Mouse (Mus musculus) E14TG2a.4 (cell line): ENCODE measurements around the gene Tctex1d2.

Experiments used
- H3K27me3 ChIP-seq: 2 replicates; pipeline ENCODE4 v1.6.1; 2014; ENCODE audit warnings: low read length, control low read depth; ENCODE audit not compliant: insufficient read depth
- H3K36me3 ChIP-seq: 2 replicates; pipeline ENCODE4 v1.6.1; 2014; ENCODE audit warnings: low read length, control low read depth; ENCODE audit not compliant: insufficient read depth
- H3K4me1 ChIP-seq: replicated peaks from 2 replicates; pipeline ENCODE4 v1.6.1; 2014; ENCODE audit warnings: low read depth, low read length, control low read depth
- H3K4me3 ChIP-seq: replicated peaks from 2 replicates; pipeline ENCODE4 v1.5.1; 2014; ENCODE audit warnings: mild to moderate bottlenecking, low read length
- H3K9me3 ChIP-seq: 2 replicates; pipeline ENCODE4 v1.6.1; 2014; ENCODE audit warnings: low read length, control low read depth
- CTCF ChIP-seq: conservative IDR thresholded peaks from 2 replicates; pipeline ENCODE4 v1.5.1; 2014; ENCODE audit warnings: low read length
- NANOG ChIP-seq: IDR thresholded peaks from 2 replicates; pipeline ENCODE4 v1.6.1; 2014; ENCODE audit warnings: borderline replicate concordance, low read length, mixed read lengths
- POU5F1 ChIP-seq: IDR thresholded peaks from 2 replicates; pipeline ENCODE4 v1.6.1; 2014; ENCODE audit warnings: low read length, borderline replicate concordance

The Tctex1d2 gene

DNA sequence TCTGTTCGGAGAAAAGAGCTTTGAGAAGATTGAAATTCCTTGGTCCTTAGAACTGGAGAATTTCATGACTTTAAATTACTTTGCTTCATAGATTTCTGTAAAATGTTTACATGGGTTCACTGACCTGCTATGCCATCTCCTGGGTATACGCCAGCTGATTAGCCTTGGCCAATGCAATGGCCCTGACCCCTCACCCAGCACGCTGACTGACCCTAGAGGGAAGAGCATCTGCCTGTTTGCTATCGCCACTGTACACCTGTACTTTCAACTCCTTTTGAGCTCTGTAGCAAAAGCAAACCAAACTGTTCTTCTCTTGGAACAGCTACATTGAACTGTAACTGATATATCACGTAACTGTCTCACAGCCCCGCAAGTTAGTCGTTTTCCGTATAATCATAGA is 33.6 kb downstream of the Tctex1d2 start:
- no peak overlapping the region for H3K4me3 ChIP-seq
- TF ChIP-seq CTCF (no peak), NANOG (no peak), POU5F1 (no peak)
- H3K36me3 ChIP-seq: peaks cover 30% of the 10 kb centered on the region
- no peaks in the 10 kb centered on the region for H3K9me3 ChIP-seq
- no peaks in the 10 kb centered on the region for H3K27me3 ChIP-seq
- H3K4me1 ChIP-seq: peaks cover 20% of the 10 kb centered on the region

DNA sequence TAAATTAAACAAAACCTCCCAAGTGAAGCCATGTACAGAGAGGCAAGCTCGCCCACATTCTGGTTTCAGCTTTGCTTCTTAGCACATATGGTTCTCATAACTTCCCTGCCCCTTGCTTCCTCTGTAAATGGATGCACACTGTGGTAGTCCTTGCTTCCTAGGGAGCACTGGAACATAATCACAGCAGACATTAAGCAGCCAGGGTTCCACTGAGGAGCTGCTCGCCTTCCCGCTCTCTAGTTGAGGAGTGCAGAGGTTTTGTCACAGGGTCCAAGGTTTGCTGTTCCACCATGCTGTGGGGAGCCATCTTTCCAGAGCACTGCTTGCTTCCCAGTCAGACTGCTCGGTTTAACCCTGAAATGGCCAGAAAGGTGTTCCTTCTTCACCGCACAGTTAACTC is 35.1 kb downstream of the Tctex1d2 start:
- Histone ChIP-seq H3K36me3 (peaks cover 32% of the 10 kb centered on the region), H3K9me3 (no peaks in the 10 kb centered on the region), H3K4me1 (peaks cover 18% of the 10 kb centered on the region), H3K4me3 (no peak overlapping the region), H3K27me3 (no peaks in the 10 kb centered on the region)
- TF ChIP-seq CTCF: no peak
- no peak for TF ChIP-seq POU5F1
- no peak for TF ChIP-seq NANOG

DNA sequence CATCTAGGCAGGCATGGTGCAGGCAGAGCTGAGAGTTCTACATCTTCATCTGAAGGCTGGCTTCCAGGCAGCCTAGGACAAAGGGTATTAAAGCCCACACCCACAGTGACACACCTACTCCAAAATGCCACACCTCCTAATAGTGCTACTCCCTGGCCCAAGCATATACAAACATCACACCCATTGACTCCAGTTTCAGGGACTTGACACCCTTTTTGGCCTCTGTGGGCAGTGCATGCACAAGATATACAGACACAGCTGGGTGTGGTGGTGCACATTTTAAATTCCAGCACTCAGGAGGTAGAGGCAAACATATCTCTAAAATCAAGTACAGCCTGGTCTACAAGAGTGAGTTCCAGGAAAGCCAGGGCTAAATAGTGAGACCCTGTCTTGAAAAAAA is 36.6 kb downstream of the Tctex1d2 start:
- TF ChIP-seq NANOG: no peak
- peaks cover 32% of the 10 kb centered on the region for H3K36me3 ChIP-seq

DNA sequence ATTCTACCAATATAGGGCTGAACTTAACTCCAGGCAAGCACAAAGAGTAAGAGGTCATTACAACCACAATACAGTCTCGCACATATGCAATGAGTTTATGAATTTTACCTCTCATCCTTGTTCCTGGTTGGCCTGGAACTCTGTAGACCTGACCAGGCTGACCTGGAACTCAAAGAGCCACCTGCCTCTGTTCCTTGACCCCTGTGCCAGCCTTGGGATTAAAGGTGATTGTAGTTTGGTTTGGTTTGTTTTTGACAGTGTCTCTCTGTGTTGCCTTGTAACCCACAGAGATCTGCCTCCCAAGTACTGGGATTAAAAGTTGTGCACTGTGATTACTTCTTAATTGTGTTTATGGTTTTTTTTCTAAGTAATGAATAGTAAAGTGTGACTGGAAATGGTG is 37.3 kb downstream of the Tctex1d2 start:
- Histone ChIP-seq H3K36me3 (peaks cover 30% of the 10 kb centered on the region), H3K4me1 (peaks cover 25% of the 10 kb centered on the region), H3K4me3 (no peak overlapping the region), H3K9me3 (no peaks in the 10 kb centered on the region), H3K27me3 (no peaks in the 10 kb centered on the region)
- no peak for TF ChIP-seq NANOG
- TF ChIP-seq POU5F1: no peak
- no peak for TF ChIP-seq CTCF

More for the DNA sequence above, 36.6 kb downstream of the Tctex1d2 start:
- no peak overlapping the region for H3K4me3 ChIP-seq
- no peaks in the 10 kb centered on the region for H3K27me3 ChIP-seq
- H3K9me3 ChIP-seq: no peaks in the 10 kb centered on the region
- H3K4me1 ChIP-seq: peaks cover 25% of the 10 kb centered on the region

DNA sequence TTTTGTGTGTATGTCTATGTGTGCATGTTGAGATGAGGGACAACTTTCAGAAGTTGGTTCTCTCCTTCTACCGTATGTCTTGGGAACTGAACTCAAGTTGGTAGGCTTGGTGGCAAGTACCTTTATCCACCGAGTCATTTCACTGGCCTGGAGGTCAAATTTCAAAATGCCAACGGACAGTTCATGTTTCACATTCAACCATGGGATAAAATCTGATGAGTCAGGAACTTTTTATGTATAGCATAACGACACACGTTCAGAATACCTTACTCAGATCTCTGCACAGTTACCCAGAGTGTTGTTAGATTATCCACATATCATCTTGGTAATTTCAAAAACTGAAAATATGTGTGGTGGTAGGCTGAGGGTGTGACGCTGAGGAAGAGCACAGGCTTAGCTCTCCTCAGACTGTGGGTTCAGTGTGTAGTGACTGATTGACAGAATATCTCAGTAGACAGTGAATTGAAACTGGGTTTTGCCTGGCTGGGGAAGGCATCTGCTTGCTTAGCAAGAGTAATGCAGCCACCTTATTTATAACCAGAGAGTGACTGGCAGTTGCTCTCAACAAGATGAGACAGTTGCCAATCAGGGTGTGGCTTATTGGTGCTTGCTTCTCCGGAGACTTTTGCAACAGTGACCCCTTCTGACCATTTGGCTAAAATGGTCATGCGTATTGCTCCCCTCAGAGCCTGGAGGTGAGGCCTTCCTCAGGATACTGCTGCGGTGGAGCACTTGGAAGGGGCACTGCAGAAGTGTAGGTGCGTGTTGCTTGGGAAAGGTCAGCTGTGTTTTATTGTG is 38.3 kb downstream of the Tctex1d2 start:
- TF ChIP-seq CTCF (peak; percentile 27; the same call in 1 of the 2 replicates), POU5F1 (no peak)
- no peaks in the 10 kb centered on the region for H3K9me3 ChIP-seq
- H3K4me1 ChIP-seq: peaks cover 27% of the 10 kb centered on the region
- no peak overlapping the region for H3K4me3 ChIP-seq
- H3K27me3 ChIP-seq: no peaks in the 10 kb centered on the region
- peaks cover 22% of the 10 kb centered on the region for H3K36me3 ChIP-seq

DNA sequence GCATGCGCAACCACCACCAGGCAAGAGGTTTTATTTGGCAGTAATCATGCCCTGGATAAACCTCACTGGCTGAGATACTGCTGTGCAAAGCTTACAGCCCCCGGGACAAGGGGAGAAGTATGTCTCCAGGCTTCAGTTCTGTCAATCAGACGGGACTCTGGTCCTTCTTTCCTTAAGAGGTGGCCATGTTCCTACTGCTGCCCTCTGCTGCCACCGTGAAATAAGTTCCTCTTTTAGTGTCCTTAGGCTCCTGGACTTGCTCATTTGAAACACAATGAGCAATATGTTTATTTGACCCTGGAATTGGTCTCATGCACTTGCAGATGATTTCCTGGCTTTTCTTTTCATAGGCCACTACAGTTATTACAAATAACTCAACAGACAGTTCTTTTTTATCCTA is 41.0 kb downstream of the Tctex1d2 start:
- Histone ChIP-seq H3K4me1 (peaks cover 33% of the 10 kb centered on the region), H3K4me3 (no peak overlapping the region), H3K9me3 (no peaks in the 10 kb centered on the region), H3K27me3 (no peaks in the 10 kb centered on the region), H3K36me3 (peaks cover 27% of the 10 kb centered on the region)
- TF ChIP-seq NANOG (no peak), POU5F1 (no peak), CTCF (no peak)

DNA sequence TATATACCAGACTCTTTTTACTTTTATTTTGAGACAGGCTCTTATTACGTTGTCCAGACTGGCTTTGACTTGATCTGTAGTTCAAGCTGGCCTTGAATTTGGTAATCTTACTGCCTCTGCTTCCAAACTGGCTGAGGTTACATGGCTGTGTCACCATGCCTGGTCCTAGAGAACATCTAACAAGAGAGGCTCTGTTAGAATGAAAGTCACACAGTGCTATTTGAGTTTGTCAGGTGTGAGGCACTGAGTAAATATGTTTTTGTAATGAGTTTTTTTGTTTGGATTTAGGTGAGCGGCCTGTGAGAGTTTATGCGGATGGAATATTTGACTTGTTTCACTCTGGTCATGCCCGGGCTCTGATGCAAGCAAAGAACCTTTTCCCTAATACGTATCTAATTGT is 42.2 kb downstream of the Tctex1d2 start:
- Histone ChIP-seq H3K27me3 (no peaks in the 10 kb centered on the region), H3K9me3 (no peaks in the 10 kb centered on the region), H3K4me3 (no peak overlapping the region), H3K4me1 (peaks cover 35% of the 10 kb centered on the region), H3K36me3 (peaks cover 22% of the 10 kb centered on the region)
- no peak for TF ChIP-seq CTCF
- no peak for TF ChIP-seq POU5F1
- no peak for TF ChIP-seq NANOG

DNA sequence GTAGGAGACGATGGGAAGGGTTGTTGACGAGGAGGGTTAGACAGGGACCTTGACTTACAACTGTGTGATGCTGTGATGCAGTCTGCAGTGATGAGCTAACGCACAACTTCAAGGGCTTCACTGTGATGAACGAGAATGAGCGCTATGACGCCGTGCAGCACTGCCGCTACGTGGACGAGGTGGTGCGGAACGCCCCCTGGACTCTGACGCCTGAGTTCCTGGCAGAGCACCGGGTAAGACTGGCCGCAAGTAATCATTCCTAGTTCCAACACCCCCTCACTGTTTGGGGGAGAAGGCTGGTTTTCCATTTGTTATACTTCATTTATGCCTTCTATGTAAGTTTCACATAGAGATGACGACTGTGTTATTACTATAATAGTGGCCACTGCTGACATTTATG is 43.4 kb downstream of the Tctex1d2 start:
- Histone ChIP-seq H3K27me3 (no peaks in the 10 kb centered on the region), H3K9me3 (no peaks in the 10 kb centered on the region), H3K36me3 (peaks cover 29% of the 10 kb centered on the region), H3K4me1 (peaks cover 31% of the 10 kb centered on the region), H3K4me3 (no peak overlapping the region)
- TF ChIP-seq CTCF: no peak
- no peak for TF ChIP-seq POU5F1
- TF ChIP-seq NANOG: no peak

DNA sequence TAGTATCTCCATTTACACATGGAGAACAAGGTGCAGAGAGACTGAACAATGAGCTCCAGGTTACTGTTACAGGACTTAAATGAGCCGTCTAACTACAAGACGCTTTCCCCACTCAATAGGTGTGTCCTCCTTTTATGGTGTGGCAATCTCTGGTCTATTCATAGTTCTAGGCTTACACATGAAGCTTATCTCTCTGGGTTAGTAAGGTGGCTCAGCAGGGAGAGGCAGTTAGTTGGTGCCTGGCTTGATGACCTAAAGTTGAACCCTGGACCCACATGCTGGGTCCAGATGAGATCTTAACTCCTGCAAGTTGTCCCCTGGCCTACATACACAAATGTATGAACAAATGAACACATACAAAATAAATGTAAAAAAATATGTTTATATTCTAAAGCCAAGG is 43.9 kb downstream of the Tctex1d2 start:
- H3K36me3 ChIP-seq: peaks cover 30% of the 10 kb centered on the region
- TF ChIP-seq NANOG: no peak
- no peak for TF ChIP-seq CTCF
- no peak for TF ChIP-seq POU5F1
- H3K27me3 ChIP-seq: no peaks in the 10 kb centered on the region
- no peak overlapping the region for H3K4me3 ChIP-seq
- H3K4me1 ChIP-seq: peaks cover 30% of the 10 kb centered on the region
- no peaks in the 10 kb centered on the region for H3K9me3 ChIP-seq
